Mouse (Mus musculus) bone marrow, adult 2 months (tissue): Measurements from ENCODE around the gene Phf3. TPM values are rescaled to one million over a fixed set of nuclear protein-coding genes. Genes with fewer than 3 reads are reported as not detected.

Experiments used
- H3K27ac ChIP-seq: fragments of 200-500 bp; 2 replicates; pipeline ENCODE4 v1.5.1; 2012; ENCODE audit warnings: low read depth, mild to moderate bottlenecking, control low read depth, inconsistent platforms, low read length; ENCODE audit not compliant: control insufficient read depth, poor library complexity, insufficient read depth
- H3K4me1 ChIP-seq: fragments of 200-500 bp; 2 replicates; pipeline ENCODE4 v1.6.1; 2011; ENCODE audit warnings: low read length; ENCODE audit not compliant: control insufficient read depth, insufficient read depth
- H3K4me3 ChIP-seq: fragments of 200-500 bp; replicated peaks from 2 replicates; pipeline ENCODE3; 2011; ENCODE audit warnings: mild to moderate bottlenecking, low read depth, low read length, control low read depth; ENCODE audit not compliant: control insufficient read depth
- CTCF ChIP-seq: fragments of 200-500 bp; IDR thresholded peaks from 2 replicates; pipeline ENCODE4 v1.5.1; 2011; ENCODE audit warnings: low read length, control low read depth; ENCODE audit not compliant: control insufficient read depth, insufficient read depth
- POLR2A ChIP-seq: fragments of 200-500 bp; IDR thresholded peaks from 2 replicates; pipeline ENCODE4 v1.6.1; 2011; ENCODE audit warnings: low read depth, mild to moderate bottlenecking, control low read depth, low read length, borderline replicate concordance; ENCODE audit not compliant: control insufficient read depth
- WGBS: fragments of 180-500 bp; shearing (Covaris S2); methylation state at CpG from one replicate; pipeline ENCODE4 v1.1.7; 2018; 5-methylcytosine and 5-hydroxymethylcytosine counted together
- polyA plus RNA-seq: library from polyadenylated mRNA; stranded (reverse); fragments of >200 nt; gene quantifications from 2 replicates; pipeline ENCODE4 v1.2.4, GENCODE M21; 2011; ENCODE audit warnings: low replicate concordance; ENCODE audit not compliant: missing spikeins, insufficient read depth, insufficient read length

Gene Phf3
- polyA plus RNA-seq, 1 experiment: 31.2 TPM

GRCm38 (mm10) chr1:30755453-30756224 lies 118.1 kb downstream of the Phf3 start:
- H3K27ac ChIP-seq: no peak overlapping the region
- no peak overlapping the region for H3K4me3 ChIP-seq
- H3K4me1 ChIP-seq: no peaks in the 10 kb centered on the region
- 59% methylated on average over 3 of the region's 3 CpGs for WGBS
- TF ChIP-seq POLR2A (no peak), CTCF (no peak)

Other genes starting within 250 kb of the Phf3 start
- not detected in 2 replicates for gene AC153137.1, start 104.0 kb upstream of the Phf3 start, polyA plus RNA-seq